Mouse (Mus musculus) embryo, embryonic 11 days (tissue): ENCODE results near the gene Fgf2.

Source experiments
- DNase-seq: peaks from one replicate; pipeline ENCODE4 v3.0.0-alpha.2; 2015

The Fgf2 gene

DNA sequence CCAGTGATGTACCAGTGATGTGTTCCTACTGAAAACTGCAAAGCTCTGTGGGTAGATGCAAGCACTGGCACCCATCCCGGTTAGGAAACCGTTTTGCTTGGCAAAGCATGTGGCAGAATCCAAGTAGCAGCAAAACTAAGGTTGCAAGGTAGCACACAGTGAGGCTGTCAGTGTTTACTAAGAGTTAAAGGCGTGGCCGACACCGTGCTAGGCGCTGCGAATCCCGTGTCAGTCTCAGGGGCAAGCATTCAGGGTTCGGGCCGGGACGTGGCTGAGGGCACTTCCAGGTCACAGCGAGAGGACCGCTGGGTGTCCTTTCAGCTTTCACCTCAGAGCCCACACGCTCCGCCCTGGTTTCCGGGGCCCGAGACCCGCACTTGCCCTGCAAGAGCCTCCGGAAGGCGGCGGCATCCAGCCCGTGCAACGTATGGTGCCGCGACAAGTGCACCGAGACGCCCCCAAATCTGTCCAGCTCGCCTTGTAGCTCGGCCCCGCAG is 70.9 kb downstream of the Fgf2 start:
- DNase-seq: no peak

GRCm38 (mm10) chr3:37419458-37419991 is 71.4 kb downstream of the Fgf2 start, which contains the start of gene Spata5:
Gene Spata5, plus strand, starts transcription at chr3:37419896.
- DNase-seq: peak; percentile 99

- DNase-seq: peak; percentile 97
Observed at GRCm38 (mm10) chr3:37420072-37420471, 71.9 kb downstream of the Fgf2 start, which contains the start of gene Nudt6. Gene Nudt6, minus strand, starts transcription at chr3:37420211.

DNA sequence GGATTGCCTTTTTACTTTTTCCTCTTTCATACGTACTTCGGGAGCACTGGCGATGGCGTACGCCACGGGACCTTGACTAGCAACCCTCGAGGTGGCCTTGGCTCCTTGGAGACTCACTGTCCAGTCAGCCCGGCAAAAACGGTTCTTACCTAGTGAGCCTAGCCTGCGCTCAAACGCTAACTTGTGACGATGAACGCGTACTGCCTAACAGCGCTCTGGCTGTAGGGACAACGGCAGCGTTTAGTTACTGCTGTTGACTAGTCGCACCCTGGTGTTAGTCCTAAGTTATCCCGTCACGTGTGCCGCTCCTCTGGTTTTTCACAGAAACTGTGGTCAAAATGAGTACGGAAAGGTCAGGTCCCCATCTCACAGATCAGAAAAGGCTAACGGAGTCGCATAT is 72.5 kb downstream of the Fgf2 start:
- peak; percentile 46 for DNase-seq

- no peak for DNase-seq
Observed at GRCm38 (mm10) chr3:37421179-37421578, 73.0 kb downstream of the Fgf2 start.

- DNase-seq: no peak
Observed at GRCm38 (mm10) chr3:37426069-37426468, 77.9 kb downstream of the Fgf2 start.

GRCm38 (mm10) chr3:37430359-37430758 is 82.2 kb downstream of the Fgf2 start:
- DNase-seq: no peak

GRCm38 (mm10) chr3:37439770-37440169 is 91.6 kb downstream of the Fgf2 start:
- no peak for DNase-seq

DNA sequence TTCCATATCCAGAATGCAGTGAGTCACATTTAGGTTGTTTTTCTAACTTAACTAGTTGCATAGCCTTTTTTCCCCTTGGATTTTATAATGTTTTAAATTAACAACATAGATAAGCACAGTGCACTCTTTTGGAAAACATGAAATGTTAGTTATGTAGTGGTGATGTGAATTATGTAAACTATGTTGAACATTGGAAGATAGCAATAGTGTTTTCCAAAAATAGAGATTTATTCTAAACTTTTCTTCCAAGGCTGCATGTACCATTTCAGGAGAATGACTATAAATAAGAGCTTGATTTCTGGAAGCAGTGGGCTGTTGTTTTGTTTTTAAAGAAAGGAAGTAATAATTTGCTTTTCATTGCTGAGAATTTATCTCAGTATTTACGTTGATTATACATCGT is 95.3 kb downstream of the Fgf2 start:
- no peak for DNase-seq

DNA sequence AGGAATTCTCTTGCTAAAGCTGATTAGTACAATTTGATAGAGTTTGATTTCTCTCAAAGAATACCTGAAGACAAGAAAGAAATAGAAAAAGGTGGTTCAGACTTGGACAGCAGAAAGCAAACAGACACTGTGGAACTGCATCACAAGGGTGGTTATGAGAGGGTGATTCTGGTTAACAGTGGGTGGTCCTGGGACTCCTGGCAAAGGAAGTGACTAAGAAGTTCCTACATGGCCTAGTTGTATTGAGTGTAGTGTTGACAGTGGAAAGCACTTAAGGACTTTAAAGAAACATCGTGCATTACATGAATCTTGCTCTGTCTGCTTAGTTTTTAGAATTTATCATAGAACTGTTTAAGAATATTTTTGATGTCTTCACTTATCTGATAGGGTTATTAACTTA is 107.8 kb downstream of the Fgf2 start:
- DNase-seq: no peak
